Mouse (Mus musculus) T-helper 1 cell (primary cell): ENCODE measurements at regions not wholly inside any gene's neighbourhood (a gene's known extent, or its start where the extent isn't known, plus 50 kb on each side); places are given as distances from the start of the nearest gene placed in this dataset.

Source experiments
- in situ Hi-C: fragments of 300-600 bp; cut with MboI, MseI; formaldehyde crosslinking; loops from one replicate; pipeline ENCODE4 v1.15.1; 2025; ENCODE audit warnings: high pct_unique_total_duplicates

DNA sequence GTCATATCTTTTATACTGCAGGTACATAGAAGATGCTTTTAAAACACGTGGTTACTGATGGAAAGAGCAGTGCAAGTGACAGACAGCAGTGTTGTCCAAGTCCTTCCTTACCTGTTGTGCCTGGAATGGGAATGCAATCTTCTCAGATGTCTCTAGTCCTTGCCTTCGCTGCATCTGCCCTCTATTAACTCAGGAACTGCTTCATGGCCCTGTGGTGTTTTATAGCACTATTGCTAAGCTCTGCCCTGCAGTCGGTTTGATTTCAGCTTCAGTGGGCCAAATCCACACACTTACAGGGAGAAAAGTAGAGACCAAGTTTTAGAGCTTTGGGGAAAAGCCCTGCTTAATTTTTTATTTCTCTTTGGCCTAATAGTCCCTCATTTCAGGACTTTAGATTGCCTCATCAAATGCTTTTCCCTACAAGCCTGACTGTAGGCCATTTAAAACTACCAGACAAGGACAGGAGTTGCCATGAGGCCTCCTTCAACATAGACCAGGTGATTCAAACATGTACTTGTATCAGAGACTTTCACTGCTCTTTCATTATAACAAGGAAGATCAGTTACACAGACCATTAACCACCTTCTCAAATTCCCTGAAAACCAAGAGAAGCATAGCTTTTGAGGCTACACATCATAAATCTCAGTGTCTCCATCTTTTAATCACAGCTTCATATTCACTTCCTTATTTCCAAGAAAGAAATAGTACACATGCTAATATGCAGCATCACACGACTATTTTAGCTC is 358.7 kb downstream of the Dnajb9 start:
- in situ Hi-C loops, result no loop called here

DNA sequence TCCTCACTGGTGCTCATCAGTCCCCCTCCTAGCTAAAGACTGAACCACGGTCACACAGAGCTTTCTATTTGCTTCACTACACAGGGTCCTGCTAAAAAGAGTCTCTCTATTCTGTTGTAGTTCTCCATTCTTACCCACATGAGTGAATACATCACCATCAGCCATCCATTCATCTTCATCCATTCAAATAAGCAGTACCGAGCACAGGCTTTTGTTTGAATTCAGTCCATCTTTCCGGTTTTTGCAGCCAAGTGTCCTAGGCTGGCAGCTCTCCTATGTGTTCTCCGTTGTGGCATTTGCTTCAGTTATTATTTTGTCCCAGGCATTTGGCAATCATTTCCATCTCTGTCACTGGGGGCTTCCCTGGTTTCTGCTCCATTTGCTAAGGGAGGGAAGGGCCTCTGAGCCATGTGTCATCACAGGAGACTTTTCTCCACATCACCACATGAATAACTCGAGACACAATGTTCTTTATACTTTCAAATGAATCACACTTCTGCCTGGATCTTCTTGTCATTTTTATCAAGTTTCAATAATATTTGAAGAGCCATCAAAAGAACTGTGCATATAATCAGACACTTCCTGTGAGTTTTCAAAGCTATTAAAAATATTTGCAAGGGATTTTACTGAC is 366.1 kb downstream of the Dnajb9 start:
- in situ Hi-C loops, result no loop called here

DNA sequence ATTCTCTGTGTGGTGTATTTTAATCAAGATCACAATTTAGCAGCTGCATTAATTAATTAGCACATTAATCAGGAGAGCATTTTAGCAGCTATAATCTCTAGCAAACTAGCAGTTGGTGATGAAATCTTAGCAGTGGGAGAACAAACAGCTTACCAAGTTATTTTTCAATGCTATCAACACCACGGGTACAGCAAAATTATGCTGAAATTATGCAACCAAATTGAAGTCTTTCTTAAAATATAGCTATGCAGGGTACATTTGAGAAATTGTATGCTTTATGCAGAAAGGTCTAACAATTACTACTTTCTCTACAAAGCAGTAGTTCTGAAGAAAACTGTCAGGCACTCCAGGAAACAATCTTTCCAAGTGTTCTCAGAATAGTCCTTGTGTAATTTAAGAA is 378.1 kb downstream of the Dnajb9 start:
- in situ Hi-C loops, result no loop called here

DNA sequence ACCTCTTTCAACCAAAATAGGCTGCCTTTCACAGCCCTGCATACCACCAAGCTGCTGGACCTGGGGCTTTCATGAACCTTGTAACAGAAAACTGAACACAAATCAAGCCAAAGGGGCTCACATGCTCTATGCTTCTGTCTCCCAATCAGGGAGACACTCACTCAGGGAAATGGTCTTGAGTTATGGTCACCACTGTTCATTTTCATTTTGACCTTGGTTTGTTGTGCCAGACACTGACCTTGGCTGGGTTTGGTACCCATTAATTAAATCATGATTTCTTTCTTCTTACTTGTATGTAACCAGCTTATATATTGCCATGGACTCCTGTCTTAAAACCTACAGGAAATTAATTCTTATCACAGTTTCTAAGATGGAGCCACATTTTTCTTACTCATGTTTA is 381.5 kb downstream of the Dnajb9 start:
- in situ Hi-C loops, result loop anchor here (10.0 kb wide), 1 partner anchor 964 kb away; no protein-coding TSS in a partner anchor

DNA sequence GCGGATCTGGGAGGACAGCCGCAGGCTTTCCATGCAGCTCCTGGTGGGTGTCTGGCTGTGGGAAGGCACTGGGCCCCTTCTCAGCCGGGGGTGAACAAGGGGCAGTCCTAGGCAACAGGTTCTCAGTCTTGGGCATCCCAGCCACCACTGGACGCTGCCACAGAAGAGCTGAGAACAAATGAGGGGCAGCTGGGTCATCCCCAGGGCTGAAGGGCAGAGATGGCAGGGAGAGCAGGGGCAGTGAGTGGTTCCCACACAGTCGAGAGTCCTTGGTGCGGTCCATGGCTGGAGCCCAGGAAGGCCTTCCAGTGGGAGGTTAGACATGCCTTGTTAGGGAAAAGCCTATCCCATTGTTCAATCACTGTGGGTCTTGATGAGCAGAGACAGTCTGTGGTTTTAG is 382.2 kb downstream of the Dnajb9 start:
- in situ Hi-C loops, result loop anchor here (10.0 kb wide), 1 partner anchor 963 kb away; no protein-coding TSS in a partner anchor

DNA sequence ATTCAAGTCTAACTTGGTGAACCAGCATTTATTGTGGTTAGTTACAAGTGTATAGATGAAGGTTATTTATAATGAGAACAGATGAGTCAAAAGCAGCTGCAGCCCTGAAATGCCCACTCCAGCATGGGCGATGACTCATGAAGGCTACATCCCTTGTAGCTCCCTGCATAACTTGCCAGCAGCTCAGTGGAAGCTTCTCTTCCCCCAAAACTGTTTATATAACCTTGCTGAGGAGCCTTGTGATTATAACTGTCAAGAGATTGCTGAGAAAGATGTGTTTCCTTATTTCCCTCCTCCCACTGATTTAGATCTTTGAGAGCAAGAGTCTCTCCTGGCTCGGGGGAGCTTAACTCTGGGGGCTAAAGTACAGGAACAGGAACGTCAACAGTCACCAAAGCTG is 382.8 kb downstream of the Dnajb9 start:
- in situ Hi-C loops, result loop anchor here (10.0 kb wide), 1 partner anchor 962 kb away; no protein-coding TSS in a partner anchor

DNA sequence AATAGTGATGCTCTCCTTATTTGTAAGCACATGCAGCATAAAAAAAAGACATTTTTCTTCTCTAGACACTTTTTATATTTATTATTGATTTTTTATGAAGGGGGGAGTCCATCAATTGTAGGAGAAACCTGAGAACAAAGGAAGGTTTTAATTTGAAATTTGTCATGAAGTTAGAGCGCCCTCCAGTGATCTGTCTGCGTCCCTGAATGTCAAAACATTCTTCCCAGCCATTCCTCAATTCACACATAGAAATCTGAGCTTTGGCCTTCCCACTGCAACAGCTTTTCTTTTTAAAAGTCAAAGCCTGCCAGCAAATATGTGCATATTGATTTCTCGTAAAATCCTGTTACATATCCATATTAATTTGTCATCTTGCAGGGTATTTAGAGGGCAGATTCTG is 396.6 kb downstream of the Dnajb9 start:
- in situ Hi-C loops, result no loop called here

DNA sequence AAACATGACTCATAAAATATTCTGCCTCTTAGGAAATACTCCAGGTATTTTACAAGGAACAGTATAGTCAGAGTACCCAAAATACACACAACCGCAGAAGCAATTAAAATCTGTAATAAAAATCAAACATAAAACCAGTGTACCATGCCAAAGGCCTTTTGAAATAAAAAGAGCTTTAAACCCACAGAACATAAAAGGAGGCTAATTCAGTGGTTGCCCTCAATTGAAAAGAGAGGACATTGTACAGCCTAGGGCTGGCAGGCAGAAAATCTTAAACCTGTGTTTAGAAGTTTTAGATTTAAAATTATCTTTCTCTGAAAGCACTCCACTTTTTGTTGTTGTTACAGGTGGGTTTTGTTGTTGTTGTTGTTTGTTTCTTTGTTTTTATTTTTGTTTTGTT is 437.4 kb downstream of the Dnajb9 start:
- in situ Hi-C loops, result no loop called here

DNA sequence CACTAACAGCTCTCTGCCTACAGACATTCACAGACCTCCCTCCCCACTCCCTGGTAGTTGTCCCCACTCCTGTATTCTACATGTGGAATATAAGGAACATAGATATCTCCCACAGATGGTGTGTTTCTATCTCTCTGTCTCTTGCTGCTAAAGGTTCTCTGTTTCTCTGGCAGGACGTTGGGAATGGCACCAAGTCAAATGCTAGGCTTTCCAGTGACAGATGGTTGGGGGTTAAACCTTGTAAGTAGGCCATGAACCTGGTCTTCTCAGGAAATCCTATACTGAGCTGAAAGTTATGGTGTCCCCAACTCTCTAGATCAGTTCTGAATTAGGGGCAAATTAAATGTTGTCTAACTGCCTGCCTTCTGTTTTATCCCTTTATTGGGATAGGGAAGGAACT is 448.0 kb downstream of the Dnajb9 start:
- in situ Hi-C loops, result no loop called here
